Mouse (Mus musculus) midbrain, embryonic 15.5 days (tissue): ENCODE results near the gene Drap1. TPM values are rescaled to one million over a fixed set of nuclear protein-coding genes. Genes with fewer than 3 reads are reported as not detected.
A peak's percentile ranks its signal among the peaks of the same experiment; 100 is the strongest.

Source experiments
- ATAC-seq: fragments of 200-750 bp; cut with Nextera tagmentation; replicated peaks from 2 replicates; pipeline ENCODE4 v1.8.0; 2017; ENCODE audit warnings: moderate TSS enrichment
- H3K27ac ChIP-seq: fragments of 300-500 bp; sonication (generic); 2 replicates; pipeline ENCODE4 v1.5.1; 2015; ENCODE audit warnings: mild to moderate bottlenecking, inconsistent platforms
- H3K27me3 ChIP-seq: fragments of 300-500 bp; sonication (generic); replicated peaks from 2 replicates; pipeline ENCODE4 v1.6.1; 2015; ENCODE audit warnings: inconsistent platforms
- H3K36me3 ChIP-seq: fragments of 300-500 bp; sonication (generic); replicated peaks from 2 replicates; pipeline ENCODE4 v1.6.1; 2015; ENCODE audit warnings: inconsistent platforms
- H3K4me1 ChIP-seq: fragments of 300-500 bp; sonication (generic); 2 replicates; pipeline ENCODE4 v1.6.1; 2015; ENCODE audit warnings: inconsistent platforms
- H3K4me2 ChIP-seq: fragments of 300-500 bp; sonication (generic); 2 replicates; pipeline ENCODE4 v1.6.1; 2015; ENCODE audit warnings: inconsistent platforms, mild to moderate bottlenecking, moderate library complexity
- H3K4me3 ChIP-seq: fragments of 300-500 bp; sonication (generic); 2 replicates; pipeline ENCODE4 v1.5.1; 2015; ENCODE audit warnings: mild to moderate bottlenecking, inconsistent platforms
- H3K9ac ChIP-seq: fragments of 300-500 bp; sonication (generic); 2 replicates; pipeline ENCODE4 v1.6.1; 2015; ENCODE audit warnings: mild to moderate bottlenecking, inconsistent platforms
- H3K9me3 ChIP-seq: fragments of 300-500 bp; sonication (generic); 2 replicates; pipeline ENCODE4 v1.6.1; 2016; ENCODE audit warnings: inconsistent platforms
- WGBS: fragments of 180-500 bp; shearing (Covaris S2); methylation state at CpG from one replicate; pipeline ENCODE4 v1.1.7; 2015; ENCODE audit warnings: mixed read lengths; 5-methylcytosine and 5-hydroxymethylcytosine counted together
- polyA plus RNA-seq: library from polyadenylated mRNA; unstranded; fragments of >200 nt; fragmentation: Nextera tagmentation; extraction: Ambion mirVana; gene quantifications from 2 replicates; pipeline ENCODE4 v1.2.1, GENCODE M21; 2015

The Drap1 gene
- polyA plus RNA-seq, 1 experiment from 2014 or later: 291 TPM

DNA sequence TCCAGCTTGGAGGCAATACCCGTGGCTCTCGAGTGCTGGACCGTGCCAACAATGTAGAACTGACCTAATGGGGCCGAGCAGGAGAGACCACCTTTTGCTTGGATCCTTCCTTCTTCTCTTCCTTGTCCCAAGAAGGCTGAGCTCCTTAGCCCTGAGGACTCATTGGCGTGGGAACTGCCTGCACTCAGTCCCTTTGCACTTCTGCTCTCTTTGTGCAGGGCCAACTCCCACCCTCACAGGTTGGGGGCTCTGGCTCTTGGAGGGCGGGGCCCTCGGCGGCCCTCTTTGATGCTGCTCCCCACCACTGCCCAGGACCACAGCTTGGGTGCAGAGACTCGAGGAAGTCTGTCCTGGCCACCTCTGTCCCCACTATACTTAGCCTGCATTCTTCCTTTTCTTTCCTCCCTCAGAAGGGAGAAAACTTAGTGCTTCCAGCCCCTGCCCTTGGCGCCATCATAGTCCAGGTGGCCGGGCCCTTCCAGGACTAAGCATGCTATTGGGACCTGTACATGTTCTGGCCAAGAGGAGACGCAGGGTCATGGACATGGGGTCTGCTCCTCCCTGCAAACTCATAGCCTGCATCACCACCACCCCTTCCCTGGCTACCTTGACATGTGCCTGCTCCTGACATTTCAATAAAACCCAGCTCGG is 2.0 kb upstream of the Drap1 start:
- ATAC-seq: no peak
- Histone ChIP-seq H3K27me3 (no peaks in the 10 kb centered on the region), H3K9ac (no peak overlapping the region), H3K36me3 (peaks cover 10% of the 10 kb centered on the region; the same call in 1 of the 2 replicates), H3K4me1 (peaks cover 39% of the 10 kb centered on the region), H3K4me2 (peak overlapping the region; percentile 84; the same call in 1 of the 2 replicates), H3K4me3 (peak overlapping the region; percentile 64; the same call in 1 of the 2 replicates), H3K27ac (no peak overlapping the region), H3K9me3 (no peaks in the 10 kb centered on the region)
- WGBS: 93% methylated on average over 13 of the region's 13 CpGs

DNA sequence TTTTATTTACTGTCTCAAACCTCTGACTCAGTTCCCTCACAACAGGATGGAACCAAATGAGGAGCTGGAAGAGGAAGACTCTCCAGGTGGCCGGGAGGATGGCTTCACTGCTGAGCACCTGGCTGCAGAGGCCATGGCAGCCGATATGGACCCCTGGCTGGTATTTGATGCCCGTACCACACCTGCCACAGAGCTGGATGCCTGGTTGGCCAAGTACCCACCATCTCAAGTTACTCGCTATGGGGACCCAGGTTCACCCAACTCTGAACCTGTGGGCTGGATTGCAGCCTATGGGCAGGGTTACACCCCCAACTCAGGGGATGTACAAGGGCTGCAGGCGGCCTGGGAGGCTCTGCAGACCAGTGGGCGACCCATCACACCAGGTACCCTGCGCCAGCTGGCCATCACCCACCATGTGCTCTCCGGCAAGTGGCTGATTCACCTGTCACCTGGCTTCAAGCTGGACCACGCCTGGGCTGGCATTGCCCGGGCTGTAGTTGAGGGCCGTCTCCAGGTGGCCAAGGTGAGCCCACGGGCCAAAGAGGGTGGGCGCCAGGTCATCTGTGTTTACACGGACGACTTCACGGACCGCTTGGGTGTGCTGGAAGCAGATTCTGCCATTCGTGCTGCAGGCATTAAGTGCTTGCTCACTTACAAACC is 1.3 kb upstream of the Drap1 start:
- H3K4me1 ChIP-seq: peaks cover 39% of the 10 kb centered on the region

DNA sequence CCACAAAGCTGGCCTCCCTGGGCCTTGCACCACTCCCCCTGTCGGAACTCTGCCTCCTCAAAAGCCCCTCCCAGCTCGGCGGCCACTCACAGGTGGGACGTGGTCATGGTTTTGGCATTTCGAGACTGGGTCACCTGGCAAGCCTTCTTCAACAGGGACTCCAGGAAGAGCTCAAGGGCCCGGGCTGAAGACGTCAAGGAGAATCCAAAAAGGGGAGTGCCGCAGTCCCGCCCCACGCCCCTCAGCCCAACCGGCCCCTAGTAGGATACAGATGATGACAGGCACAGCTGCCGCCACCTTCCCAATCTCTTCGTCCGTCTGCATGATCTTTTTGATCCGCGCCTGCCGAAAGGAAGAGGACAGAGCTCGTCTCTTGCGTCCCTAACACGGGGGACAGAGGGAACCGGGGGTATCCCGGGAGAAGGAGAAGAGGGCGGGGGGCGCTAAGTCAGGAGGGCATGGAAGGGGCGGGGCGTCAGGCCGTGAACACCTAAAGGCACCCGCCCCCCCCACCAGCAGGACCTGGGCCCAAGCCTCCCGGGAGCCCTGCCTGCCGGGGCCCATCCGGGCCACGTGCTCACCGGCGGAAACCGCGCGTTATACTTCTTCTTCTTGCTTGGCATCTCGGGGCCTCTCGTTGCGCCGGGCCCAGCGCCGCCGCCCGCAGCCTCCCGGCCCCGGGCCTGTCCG is 542 bp downstream of the Drap1 start:
- under 1% methylated on average over 44 of the region's 48 CpGs for WGBS
- H3K9me3 ChIP-seq: no peaks in the 10 kb centered on the region
- peak overlapping the region; percentile 88 for H3K27ac ChIP-seq
- peak overlapping the region; percentile 85 for H3K9ac ChIP-seq
- H3K27me3 ChIP-seq: no peaks in the 10 kb centered on the region
- peak overlapping the region; percentile 64 for H3K4me3 ChIP-seq
- peak; percentile 48 for ATAC-seq
- peaks cover 39% of the 10 kb centered on the region for H3K4me1 ChIP-seq
- H3K36me3 ChIP-seq: peaks cover 14% of the 10 kb centered on the region; the same call in 1 of the 2 replicates
- peak overlapping the region; percentile 84 for H3K4me2 ChIP-seq

More for the DNA sequence above, 1.3 kb upstream of the Drap1 start:
- Histone ChIP-seq H3K9ac (peak overlapping the region; percentile 85), H3K27me3 (no peaks in the 10 kb centered on the region), H3K27ac (peak overlapping the region; percentile 88), H3K9me3 (no peaks in the 10 kb centered on the region), H3K4me2 (peak overlapping the region; percentile 84), H3K36me3 (peaks cover 10% of the 10 kb centered on the region; the same call in 1 of the 2 replicates), H3K4me3 (peak overlapping the region; percentile 64)
- no peak for ATAC-seq
- WGBS: 89% methylated on average over 18 of the region's 18 CpGs

DNA sequence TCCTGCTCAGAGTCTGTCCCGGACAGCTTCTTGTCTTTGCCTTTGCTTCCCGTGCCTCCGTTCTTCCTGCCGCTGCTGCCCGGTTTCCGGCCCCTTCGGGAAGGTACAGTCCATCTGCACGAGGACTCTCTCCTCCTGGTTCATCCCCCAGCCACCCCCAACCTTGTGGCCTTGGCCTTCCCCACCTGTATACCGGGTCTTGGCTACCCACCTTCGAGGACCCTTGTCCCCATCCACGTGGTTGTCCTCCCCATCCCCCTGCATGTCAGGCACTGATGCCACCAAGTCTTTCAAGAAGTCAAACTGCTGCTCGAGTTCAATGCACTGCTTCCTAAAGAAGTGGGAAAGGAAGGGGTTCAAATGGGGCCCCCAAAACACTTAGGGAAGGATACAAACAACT is 1.2 kb downstream of the Drap1 start:
- 68% methylated on average over 12 of the region's 12 CpGs for WGBS
- Histone ChIP-seq H3K27me3 (no peaks in the 10 kb centered on the region), H3K36me3 (peaks cover 14% of the 10 kb centered on the region; the same call in 1 of the 2 replicates), H3K9ac (peak overlapping the region; percentile 85), H3K4me2 (peak overlapping the region; percentile 84), H3K4me1 (peaks cover 39% of the 10 kb centered on the region), H3K4me3 (peak overlapping the region; percentile 64), H3K9me3 (no peaks in the 10 kb centered on the region), H3K27ac (peak overlapping the region; percentile 88)
- no peak for ATAC-seq

DNA sequence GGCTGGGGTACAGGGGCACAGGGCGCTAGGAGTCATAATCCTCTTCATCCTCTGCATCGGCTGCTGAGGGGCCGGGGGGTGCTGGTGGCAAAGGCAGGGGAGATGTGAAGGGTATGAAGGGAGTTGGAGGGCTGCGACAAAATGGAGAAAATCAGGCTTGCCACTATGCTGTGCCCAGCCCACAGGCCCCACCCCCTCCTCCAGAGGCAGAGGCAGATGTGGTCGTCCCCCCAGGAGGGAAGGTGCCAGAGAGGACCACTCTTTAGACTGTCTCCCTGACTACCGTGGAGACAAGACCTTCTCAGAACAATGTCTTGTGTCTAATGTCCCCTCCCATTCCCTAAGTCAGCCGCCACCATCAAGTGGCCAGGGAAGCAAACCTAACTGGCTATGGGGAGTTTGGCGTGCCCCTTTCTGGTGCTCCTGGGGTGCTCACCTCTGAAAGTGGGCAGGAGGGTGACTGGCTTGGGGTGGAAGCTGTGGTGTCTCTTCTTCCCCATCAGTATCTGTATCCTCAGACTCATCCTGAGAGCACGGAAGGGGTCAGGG is 1.8 kb downstream of the Drap1 start:
- H3K4me1 ChIP-seq: peaks cover 39% of the 10 kb centered on the region
- peak overlapping the region; percentile 84 for H3K4me2 ChIP-seq
- ATAC-seq: no peak
- H3K36me3 ChIP-seq: peaks cover 14% of the 10 kb centered on the region; the same call in 1 of the 2 replicates
- peak overlapping the region; percentile 85; the same call in 1 of the 2 replicates for H3K9ac ChIP-seq
- 65% methylated on average over 9 of the region's 9 CpGs for WGBS
- no peak overlapping the region for H3K27ac ChIP-seq
- H3K4me3 ChIP-seq: peak overlapping the region; percentile 64
- H3K9me3 ChIP-seq: no peaks in the 10 kb centered on the region
- H3K27me3 ChIP-seq: no peaks in the 10 kb centered on the region

DNA sequence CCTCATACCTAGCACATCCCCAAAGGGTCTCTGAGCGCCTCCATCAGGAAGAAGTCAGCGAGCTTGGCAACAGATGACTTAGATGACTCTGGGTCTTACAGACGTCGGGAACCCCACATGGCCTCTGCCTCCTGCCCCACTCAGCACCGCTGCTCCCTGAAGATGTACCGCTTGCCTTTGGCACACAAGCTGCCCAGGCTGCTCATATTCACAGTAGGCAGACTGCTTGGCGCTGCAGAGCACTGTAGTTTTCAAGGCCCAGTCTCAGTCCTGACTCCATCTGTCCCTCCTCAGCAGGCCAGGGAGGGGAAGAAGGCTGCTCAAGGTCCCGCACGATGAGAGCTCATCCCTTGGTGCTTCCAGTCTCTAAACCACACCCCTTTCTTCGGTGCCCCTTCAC is 2.5 kb downstream of the Drap1 start:
- peaks cover 14% of the 10 kb centered on the region; the same call in 1 of the 2 replicates for H3K36me3 ChIP-seq
- H3K9ac ChIP-seq: no peak overlapping the region
- 85% methylated on average over 10 of the region's 10 CpGs for WGBS

DNA sequence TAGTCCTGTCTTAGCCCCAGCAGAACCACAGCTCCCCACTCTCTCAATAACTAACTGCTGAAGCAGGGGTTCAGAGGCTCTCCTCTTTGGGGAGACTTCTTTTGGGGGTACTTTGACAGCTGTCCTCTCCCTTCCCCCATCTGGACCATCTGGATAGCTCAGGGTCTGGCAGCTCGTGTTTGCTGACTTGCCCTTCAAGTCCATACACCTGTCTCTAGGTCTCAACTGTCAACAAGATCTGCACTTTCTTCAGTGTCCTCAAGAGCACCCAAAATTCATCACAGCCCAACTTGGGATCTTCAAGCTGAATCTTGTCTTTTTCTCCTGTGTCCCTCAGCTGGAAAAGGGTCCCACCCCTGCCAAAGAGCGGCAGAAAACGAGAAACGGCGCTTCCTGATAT is 3.0 kb downstream of the Drap1 start:
- H3K4me3 ChIP-seq: no peak overlapping the region
- WGBS: 89% methylated on average over 5 of the region's 5 CpGs
- H3K4me1 ChIP-seq: peaks cover 33% of the 10 kb centered on the region
- no peak for ATAC-seq
- no peak overlapping the region for H3K27ac ChIP-seq
- no peaks in the 10 kb centered on the region for H3K27me3 ChIP-seq
- no peak overlapping the region for H3K9ac ChIP-seq
- H3K9me3 ChIP-seq: no peaks in the 10 kb centered on the region
- no peak overlapping the region for H3K4me2 ChIP-seq
- peaks cover 11% of the 10 kb centered on the region; the same call in 1 of the 2 replicates for H3K36me3 ChIP-seq

More for the DNA sequence above, 2.5 kb downstream of the Drap1 start:
- Histone ChIP-seq H3K4me2 (no peak overlapping the region), H3K4me1 (peaks cover 38% of the 10 kb centered on the region), H3K4me3 (no peak overlapping the region), H3K9me3 (no peaks in the 10 kb centered on the region), H3K27ac (no peak overlapping the region), H3K27me3 (no peaks in the 10 kb centered on the region)
- ATAC-seq: no peak

DNA sequence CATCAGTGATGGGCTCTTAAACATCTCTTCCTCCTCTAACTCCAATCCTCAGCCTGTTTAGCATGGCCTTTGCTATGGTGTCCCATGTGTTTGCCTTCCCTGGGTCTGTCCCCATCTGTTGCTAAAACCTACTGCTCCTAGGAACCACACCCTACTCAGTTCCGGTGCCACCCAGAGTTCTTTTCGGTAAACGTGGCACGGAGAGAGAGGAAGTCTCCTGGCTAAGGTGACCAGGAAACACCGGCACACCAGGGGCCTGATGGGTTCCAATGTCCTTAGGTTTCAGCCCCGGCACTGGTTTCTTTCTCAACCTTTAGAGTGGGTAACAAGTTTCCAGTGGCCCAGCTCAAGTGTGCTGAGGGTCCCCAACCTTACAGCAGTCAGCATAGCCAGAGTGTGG is 4.2 kb downstream of the Drap1 start:
- ATAC-seq: no peak
- 93% methylated on average over 6 of the region's 6 CpGs for WGBS

DNA sequence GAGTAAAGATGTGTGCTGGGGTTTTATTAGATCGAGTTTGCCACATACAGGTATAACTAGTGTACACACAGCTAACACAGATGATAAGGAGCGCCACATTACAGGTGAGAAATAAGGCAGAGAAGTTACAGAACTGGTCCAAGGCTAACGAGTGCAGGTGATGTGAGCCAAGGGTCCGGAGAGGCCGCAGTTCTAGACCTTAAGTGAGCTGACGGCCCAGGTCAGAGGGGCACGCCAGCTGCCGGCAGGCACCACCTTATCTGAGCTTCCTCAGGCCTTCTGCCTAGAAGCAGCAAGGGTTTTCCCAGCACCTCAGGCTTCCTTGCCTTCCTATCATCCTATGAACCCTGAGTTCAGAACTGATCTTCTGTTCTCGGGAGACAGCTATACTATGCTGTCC is 5.1 kb downstream of the Drap1 start:
- no peaks in the 10 kb centered on the region for H3K27me3 ChIP-seq
- no peaks in the 10 kb centered on the region for H3K9me3 ChIP-seq
- peaks cover 21% of the 10 kb centered on the region for H3K4me1 ChIP-seq
- no peak overlapping the region for H3K9ac ChIP-seq
- H3K36me3 ChIP-seq: 0 out of 2 replicates have a peak, but pooled peaks cover 4% of the 10 kb centered on the region
- H3K4me2 ChIP-seq: no peak overlapping the region
- 89% methylated on average over 9 of the region's 9 CpGs for WGBS
- H3K27ac ChIP-seq: no peak overlapping the region
- H3K4me3 ChIP-seq: no peak overlapping the region
- no peak for ATAC-seq

More for the DNA sequence above, 4.2 kb downstream of the Drap1 start:
- Histone ChIP-seq H3K27ac (no peak overlapping the region), H3K27me3 (no peaks in the 10 kb centered on the region), H3K9me3 (no peaks in the 10 kb centered on the region), H3K4me3 (no peak overlapping the region), H3K9ac (no peak overlapping the region), H3K4me2 (no peak overlapping the region), H3K36me3 (0 out of 2 replicates have a peak, but pooled peaks cover 4% of the 10 kb centered on the region), H3K4me1 (peaks cover 21% of the 10 kb centered on the region)

DNA sequence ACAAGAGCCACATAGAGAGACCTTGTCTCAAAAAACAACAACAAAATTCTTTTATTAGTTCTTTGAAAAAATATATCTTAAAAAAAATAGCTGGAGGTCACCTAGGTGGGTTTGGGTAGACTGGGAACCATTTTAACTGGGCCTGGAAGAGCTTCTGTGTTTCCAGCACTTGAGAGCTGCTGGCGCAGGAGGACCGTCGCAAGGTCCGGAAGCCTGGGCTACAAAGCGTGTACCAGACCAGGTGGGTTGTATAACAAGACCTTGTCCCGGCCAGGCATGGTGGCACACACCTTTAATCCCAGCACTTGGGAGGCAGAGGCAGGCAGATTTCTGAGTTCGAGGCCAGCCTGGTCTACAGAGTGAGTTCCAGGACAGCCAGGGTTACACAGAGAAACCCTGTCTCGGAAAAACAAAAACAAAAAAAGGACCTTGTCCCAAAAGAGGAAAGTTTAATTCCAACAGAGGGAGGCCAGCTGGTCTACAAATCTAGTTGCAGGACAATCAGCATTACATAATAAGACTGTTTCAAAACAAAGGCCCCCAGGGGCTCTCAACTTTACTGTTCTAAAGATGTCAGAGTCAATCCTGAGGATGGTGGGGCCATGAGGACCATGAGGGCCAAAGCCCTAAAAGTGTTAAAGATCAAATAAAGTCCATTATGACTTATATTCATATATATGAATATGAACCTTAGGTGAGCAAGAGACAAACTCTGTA is 5.9 kb downstream of the Drap1 start:
- Histone ChIP-seq H3K4me3 (no peak overlapping the region), H3K27me3 (no peaks in the 10 kb centered on the region), H3K4me1 (peaks cover 21% of the 10 kb centered on the region), H3K36me3 (0 out of 2 replicates have a peak, but pooled peaks cover 4% of the 10 kb centered on the region), H3K9me3 (no peaks in the 10 kb centered on the region), H3K9ac (no peak overlapping the region), H3K27ac (no peak overlapping the region), H3K4me2 (no peak overlapping the region)
- ATAC-seq: no peak
- WGBS: 92% methylated on average over 8 of the region's 8 CpGs

DNA sequence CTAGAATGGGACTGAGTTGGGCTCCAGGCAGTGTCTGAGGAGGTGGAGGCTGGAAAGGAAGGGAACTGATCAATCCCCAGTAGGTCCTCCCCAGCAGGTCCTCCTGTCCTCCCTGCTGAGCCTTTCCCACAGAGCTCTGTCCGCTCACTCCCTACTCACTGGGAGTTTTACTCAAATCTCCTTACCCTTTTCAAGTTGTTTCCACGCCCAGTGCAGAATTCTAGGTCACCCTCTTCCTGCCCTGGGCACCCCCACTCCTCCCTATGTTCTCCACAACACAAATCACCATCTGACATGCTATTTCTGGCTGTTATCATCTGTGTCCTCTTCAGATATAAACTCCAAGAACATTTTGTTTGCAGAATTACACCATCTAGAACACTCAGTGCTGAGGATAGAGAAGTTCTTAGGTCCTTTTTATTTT is 10.2 kb downstream of the Drap1 start:
- 69% methylated on average over 2 of the region's 2 CpGs for WGBS
- Histone ChIP-seq H3K36me3 (no peaks in the 10 kb centered on the region), H3K9ac (no peak overlapping the region), H3K27me3 (no peaks in the 10 kb centered on the region), H3K27ac (no peak overlapping the region), H3K4me1 (no peaks in the 10 kb centered on the region), H3K9me3 (no peaks in the 10 kb centered on the region), H3K4me2 (no peak overlapping the region), H3K4me3 (no peak overlapping the region)
- no peak for ATAC-seq
